Mouse (Mus musculus) gonadal fat pad, adult 2 months (tissue): Measurements from ENCODE around the gene Bcan. TPM values are rescaled to one million over a fixed set of nuclear protein-coding genes. Genes with fewer than 3 reads are reported as not detected.

Experiments
- DNase-seq: peaks from one replicate; pipeline ENCODE4 v3.0.0-alpha.2; 2012; ENCODE audit warnings: low read depth
- polyA plus RNA-seq: library from polyadenylated mRNA; depleted of rRNA; stranded (reverse); fragments of >200 nt; gene quantifications from 2 replicates; pipeline ENCODE4 v1.2.3, GENCODE M21; 2012; rRNA removed

Gene Bcan
- polyA plus RNA-seq, 1 experiment: 0.08 TPM

- no peak for DNase-seq
Observed at GRCm38 (mm10) chr3:87944838-87945600, 55.0 kb downstream of the Bcan start.

- DNase-seq: no peak
Observed at GRCm38 (mm10) chr3:87943586-87943985, 56.4 kb downstream of the Bcan start.

DNA sequence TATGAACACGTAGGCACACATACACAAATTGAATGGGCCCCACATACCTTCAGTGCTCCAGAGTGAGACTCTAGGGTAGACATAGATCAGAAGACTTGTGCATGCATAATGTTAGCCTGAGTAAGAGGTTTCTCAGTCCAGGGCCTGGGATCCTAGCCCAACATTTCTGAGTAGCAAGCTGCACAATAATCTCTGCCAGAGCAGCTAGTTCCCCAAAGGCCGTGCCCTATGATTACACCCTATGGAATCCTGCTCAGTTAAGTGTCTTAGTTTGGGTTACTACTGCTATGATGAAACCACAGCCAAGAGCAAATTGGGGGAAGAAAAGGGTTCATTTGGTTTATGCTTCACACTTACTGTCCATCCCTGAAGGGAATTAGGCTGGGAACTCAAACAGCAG, 57.6 kb downstream of the Bcan start:
- DNase-seq: no peak

DNA sequence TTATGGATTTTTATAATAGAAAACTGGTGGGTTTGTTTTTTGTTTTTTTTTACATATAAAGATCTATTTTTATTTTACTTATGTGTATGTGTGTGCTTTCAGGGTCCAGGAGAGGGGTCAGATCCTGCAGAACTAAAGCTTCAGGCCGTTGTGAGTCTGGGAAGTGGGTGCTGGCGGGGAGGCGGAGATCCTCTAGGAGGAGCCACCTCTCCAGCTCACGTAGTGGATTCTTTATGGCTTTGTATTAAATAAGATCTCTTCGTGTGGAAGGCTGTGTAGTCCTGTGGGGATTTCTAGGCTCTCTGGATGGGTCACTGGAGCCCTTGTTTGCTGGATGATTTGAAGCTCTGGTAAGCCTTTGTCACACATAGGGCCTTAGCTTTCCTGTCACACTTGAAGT, 59.4 kb downstream of the Bcan start:
- no peak for DNase-seq

Other genes starting within 250 kb of the Bcan start
- gene Ntrk1, start 205.1 kb downstream of the Bcan start, polyA plus RNA-seq: 2.8 and 3.0 TPM in 2 replicates
- gene Insrr, start 203.3 kb downstream of the Bcan start, polyA plus RNA-seq: 2.0 and 2.8 TPM in 2 replicates
- 76.8 and 81.8 TPM in 2 replicates for gene Pear1, start 175.9 kb downstream of the Bcan start, polyA plus RNA-seq
- gene Sh2d2a, start 153.5 kb downstream of the Bcan start, polyA plus RNA-seq: 0.43 and 0.61 TPM in 2 replicates
- 24.5 and 29.2 TPM in 2 replicates for gene Prcc, start 114.6 kb downstream of the Bcan start, polyA plus RNA-seq
- gene Hdgf, start 93.9 kb downstream of the Bcan start, polyA plus RNA-seq: 78.3 and 87.9 TPM in 2 replicates
- gene Mrpl24, start 80.7 kb downstream of the Bcan start, polyA plus RNA-seq: 51.0 and 51.8 TPM in 2 replicates
- gene Isg20l2, start 69.9 kb downstream of the Bcan start, polyA plus RNA-seq: 11.0 and 11.4 TPM in 2 replicates
- 19.9 and 27.5 TPM in 2 replicates for gene Rrnad1, start 69.5 kb downstream of the Bcan start, polyA plus RNA-seq
- 5.6 and 12.0 TPM in 2 replicates for gene Crabp2, start 51.6 kb downstream of the Bcan start, polyA plus RNA-seq
- 5.0 and 6.1 TPM in 2 replicates for gene Nes, start 29.2 kb downstream of the Bcan start, polyA plus RNA-seq
- not detected in 2 replicates for gene Hapln2, start 27.4 kb upstream of the Bcan start, polyA plus RNA-seq
- 5.7 and 6.3 TPM in 2 replicates for gene Gpatch4, start 42.9 kb upstream of the Bcan start, polyA plus RNA-seq
- 98.6 and 109 TPM in 2 replicates for gene Naxe, start 58.3 kb upstream of the Bcan start, polyA plus RNA-seq
- gene Ttc24, start 78.1 kb upstream of the Bcan start, polyA plus RNA-seq: 0.88 and 1.5 TPM in 2 replicates
- gene Iqgap3, start 81.7 kb upstream of the Bcan start, polyA plus RNA-seq: 1.7 and 2.0 TPM in 2 replicates
- 39.5 and 41.9 TPM in 2 replicates for gene Mef2d, start 142.1 kb upstream of the Bcan start, polyA plus RNA-seq